Mouse (Mus musculus) intestine, embryonic 15.5 days (tissue): ENCODE results near the gene Rbbp5. TPM values are rescaled to one million over a fixed set of nuclear protein-coding genes. Genes with fewer than 3 reads are reported as not detected.

Source experiments
- ATAC-seq: fragments of 200-750 bp; cut with Nextera tagmentation; 2 replicates; pipeline ENCODE4 v1.8.0; 2017; ENCODE audit warnings: moderate TSS enrichment, moderate library complexity
- H3K27ac ChIP-seq: fragments of 300-500 bp; sonication (generic); 2 replicates; pipeline ENCODE4 v1.5.1; 2015; ENCODE audit warnings: mild to moderate bottlenecking, inconsistent platforms
- H3K27me3 ChIP-seq: fragments of 300-500 bp; sonication (generic); replicated peaks from 2 replicates; pipeline ENCODE4 v1.6.1; 2015; ENCODE audit warnings: inconsistent platforms
- H3K36me3 ChIP-seq: fragments of 300-500 bp; sonication (generic); 2 replicates; pipeline ENCODE4 v1.6.1; 2015; ENCODE audit warnings: inconsistent platforms
- H3K4me1 ChIP-seq: fragments of 300-500 bp; sonication (generic); replicated peaks from 2 replicates; pipeline ENCODE4 v1.6.1; 2015; ENCODE audit warnings: inconsistent platforms
- H3K4me2 ChIP-seq: fragments of 300-500 bp; sonication (generic); replicated peaks from 2 replicates; pipeline ENCODE4 v1.6.1; 2015; ENCODE audit warnings: mild to moderate bottlenecking, inconsistent platforms
- H3K4me3 ChIP-seq: fragments of 300-500 bp; sonication (generic); replicated peaks from 2 replicates; pipeline ENCODE4 v1.5.1; 2015; ENCODE audit warnings: inconsistent platforms
- H3K9ac ChIP-seq: fragments of 300-500 bp; sonication (generic); 2 replicates; pipeline ENCODE4 v1.6.1; 2015; ENCODE audit warnings: inconsistent platforms
- H3K9me3 ChIP-seq: fragments of 300-500 bp; sonication (generic); 2 replicates; pipeline ENCODE4 v1.6.1; 2016; ENCODE audit warnings: inconsistent platforms
- WGBS: fragments of 180-500 bp; shearing (Covaris S2); methylation state at CpG from one replicate; pipeline ENCODE4 v1.1.7; 2015; 5-methylcytosine and 5-hydroxymethylcytosine counted together
- polyA plus RNA-seq: library from polyadenylated mRNA; unstranded; fragments of >200 nt; fragmentation: Nextera tagmentation; extraction: Ambion mirVana; gene quantifications from 2 replicates; pipeline ENCODE4 v1.2.1, GENCODE M21; 2015

Gene Rbbp5
- polyA plus RNA-seq, 1 experiment from 2014 or later: 38.7 TPM

- H3K4me1 ChIP-seq: peaks cover 24% of the 10 kb centered on the region
- H3K4me3 ChIP-seq: peak within 1 kb of the TSS; percentile 10
- ATAC-seq: no peak
- peak within 1 kb of the TSS; percentile 51 for H3K4me2 ChIP-seq
- H3K36me3 ChIP-seq: no peaks in the 10 kb centered on the region
- H3K9me3 ChIP-seq: no peaks in the 10 kb centered on the region
- WGBS: 3% methylated on average over 30 of the region's 30 CpGs
- peaks cover 27% of the 10 kb centered on the region for H3K27me3 ChIP-seq
- H3K27ac ChIP-seq: no peak within 1 kb of the TSS
- H3K9ac ChIP-seq: no peak within 1 kb of the TSS
Observed at GRCm38 (mm10) chr1:132542762-132543306, 65.7 kb downstream of the Rbbp5 start, which contains the start of gene Cntn2. Gene Cntn2, minus strand, starts transcription at chr1:132543256.

GRCm38 (mm10) chr1:132543789-132544188 is 66.6 kb downstream of the Rbbp5 start:
- no peak overlapping the region for H3K9ac ChIP-seq
- peaks cover 30% of the 10 kb centered on the region for H3K27me3 ChIP-seq
- H3K4me3 ChIP-seq: no peak overlapping the region
- ATAC-seq: no peak
- H3K9me3 ChIP-seq: no peaks in the 10 kb centered on the region
- WGBS: 79% methylated on average over 8 of the region's 8 CpGs
- no peaks in the 10 kb centered on the region for H3K36me3 ChIP-seq
- no peak overlapping the region for H3K4me2 ChIP-seq
- no peak overlapping the region for H3K27ac ChIP-seq
- peaks cover 24% of the 10 kb centered on the region for H3K4me1 ChIP-seq

Other genes starting within 250 kb of the Rbbp5 start
- gene Gm10188, start 247.6 kb upstream of the Rbbp5 start, polyA plus RNA-seq: not detected in 2 replicates
- 0.23 and 0.49 TPM in 2 replicates for gene Klhdc8a, start 178.7 kb upstream of the Rbbp5 start, polyA plus RNA-seq
- gene Nuak2, start 161.2 kb upstream of the Rbbp5 start, polyA plus RNA-seq: 4.7 and 5.5 TPM in 2 replicates
- gene Tmcc2, start 86.1 kb upstream of the Rbbp5 start, polyA plus RNA-seq: 11.4 and 15.5 TPM in 2 replicates
- 8.9 and 9.0 TPM in 2 replicates for gene Dstyk, start 59.8 kb upstream of the Rbbp5 start, polyA plus RNA-seq
- 1.8 and 2.0 TPM in 2 replicates for gene Tmem81, start 28.9 kb downstream of the Rbbp5 start, polyA plus RNA-seq
- 0.29 and 0.33 TPM in 2 replicates for gene Cntn2, start 65.9 kb downstream of the Rbbp5 start, polyA plus RNA-seq